Mouse (Mus musculus): ENCODE results near the gene Ofcc1. TPM values are rescaled to one million over a fixed set of nuclear protein-coding genes. Genes with fewer than 3 reads are reported as not detected.

Ofcc1 gene
- polyA plus RNA-seq, 2 experiments: not detected

DNA sequence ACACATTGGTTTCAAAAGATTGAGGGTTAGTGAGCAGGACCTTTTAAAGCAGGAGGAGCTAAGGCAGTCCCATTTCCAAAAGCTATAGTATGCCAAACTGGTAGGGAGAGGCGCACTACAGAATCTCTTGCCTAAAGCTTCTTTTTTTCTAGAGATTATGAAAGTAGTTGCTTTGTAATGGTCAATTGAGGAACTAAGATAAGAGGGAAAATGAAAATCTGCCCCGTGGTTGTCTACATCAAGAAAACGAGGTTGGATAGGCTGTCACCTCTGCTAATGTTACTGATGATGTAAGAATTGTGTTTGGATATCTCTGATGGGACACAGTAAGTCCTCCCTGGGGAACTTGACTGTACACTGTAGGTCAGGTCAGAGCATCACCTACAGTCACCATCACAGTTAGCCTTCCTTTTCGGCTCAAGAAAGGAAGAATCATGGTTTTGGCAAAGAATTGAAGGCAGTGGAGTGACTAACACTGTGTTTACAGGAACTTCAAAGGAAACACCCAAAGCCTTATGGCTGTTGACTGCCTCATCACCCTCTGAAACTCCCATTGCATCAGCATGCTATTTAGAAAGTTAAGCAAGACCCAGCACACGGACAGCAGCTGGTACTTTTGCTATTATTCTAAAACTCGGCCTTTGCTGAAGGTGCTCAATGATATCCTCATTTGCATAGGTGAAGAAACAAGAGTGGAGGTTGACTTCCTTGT is 40.3 kb downstream of the Ofcc1 start:
- Histone ChIP-seq H3K9me3 (ENCODE audit: control insufficient read depth, low read length) (no peaks in the 10 kb centered on the region), H3K4me1 (replicated peaks; ENCODE audit: control insufficient read depth in 2 of 2, insufficient read depth in 2 of 2, low read length in 1 of 2) (no peaks in the 10 kb centered on the region), H3K27ac (no peak overlapping the region), H3K36me3 (replicated peaks; ENCODE audit: control insufficient read depth, insufficient read depth, low read depth) (no peaks in the 10 kb centered on the region), H3K4me3 (ENCODE audit: insufficient read depth in 1 of 2, low read depth in 2 of 2, low read length in 2 of 2) (no peak overlapping the region), H3K4me2 (ENCODE audit: low read depth) (no peak overlapping the region), H3K9ac (replicated peaks) (no peak overlapping the region), H3K27me3 (ENCODE audit: control insufficient read depth, insufficient read depth, low read length) (no peaks in the 10 kb centered on the region)
- no peak for TF ChIP-seq CTCF (IDR thresholded peaks at IDR 0.05; ENCODE audit: low read depth)
- TF ChIP-seq EP300 (IDR thresholded peaks at IDR 0.05; ENCODE audit: low read depth): no peak
- 32% methylated on average over 6 of the region's 6 CpGs for WGBS (ENCODE audit: insufficient replicate concordance)
- ATAC-seq (ENCODE audit: insufficient read depth): no peak
- DNase-seq (ENCODE audit: low read depth in 3 of 3, low spot score in 3 of 3): no peak

DNA sequence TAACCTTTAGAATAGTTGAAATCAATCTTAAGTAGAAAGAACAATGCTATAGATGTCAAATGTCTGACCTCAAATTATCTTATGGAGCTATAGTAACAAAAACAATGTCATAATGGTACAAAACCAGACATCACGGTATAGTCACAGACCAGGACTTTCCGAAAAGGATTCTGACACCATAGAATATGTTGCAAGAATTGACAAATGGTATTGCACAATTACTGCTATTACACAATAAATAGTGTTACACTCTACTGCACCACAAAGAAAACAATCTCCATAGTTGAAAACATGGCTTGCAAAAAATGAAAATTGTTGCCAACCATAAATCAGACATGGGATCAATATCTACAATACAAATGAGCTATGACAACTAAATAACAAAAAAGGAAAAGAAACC is 43.5 kb downstream of the Ofcc1 start:
- no peak overlapping the region for H3K27ac ChIP-seq
- no peak for DNase-seq (ENCODE audit: low read depth in 3 of 3, low spot score in 3 of 3)
- no peaks in the 10 kb centered on the region for H3K9me3 ChIP-seq (ENCODE audit: control insufficient read depth, low read length)
- H3K27me3 ChIP-seq (ENCODE audit: control insufficient read depth, insufficient read depth, low read length): no peaks in the 10 kb centered on the region
- no peak overlapping the region for H3K4me2 ChIP-seq (ENCODE audit: low read depth)
- H3K36me3 ChIP-seq (replicated peaks; ENCODE audit: control insufficient read depth, insufficient read depth, low read depth): no peaks in the 10 kb centered on the region
- no peaks in the 10 kb centered on the region for H3K4me1 ChIP-seq (replicated peaks; ENCODE audit: control insufficient read depth in 2 of 2, insufficient read depth in 2 of 2, low read length in 1 of 2)
- H3K4me3 ChIP-seq (ENCODE audit: insufficient read depth in 1 of 2, low read depth in 2 of 2, low read length in 2 of 2): no peak overlapping the region
- WGBS (ENCODE audit: insufficient replicate concordance): 64% methylated on average over 2 of the region's 2 CpGs
- TF ChIP-seq EP300 (IDR thresholded peaks at IDR 0.05; ENCODE audit: low read depth): no peak
- no peak for TF ChIP-seq CTCF (IDR thresholded peaks at IDR 0.05; ENCODE audit: low read depth)
- H3K9ac ChIP-seq (replicated peaks): no peak overlapping the region
- ATAC-seq (ENCODE audit: insufficient read depth): no peak

DNA sequence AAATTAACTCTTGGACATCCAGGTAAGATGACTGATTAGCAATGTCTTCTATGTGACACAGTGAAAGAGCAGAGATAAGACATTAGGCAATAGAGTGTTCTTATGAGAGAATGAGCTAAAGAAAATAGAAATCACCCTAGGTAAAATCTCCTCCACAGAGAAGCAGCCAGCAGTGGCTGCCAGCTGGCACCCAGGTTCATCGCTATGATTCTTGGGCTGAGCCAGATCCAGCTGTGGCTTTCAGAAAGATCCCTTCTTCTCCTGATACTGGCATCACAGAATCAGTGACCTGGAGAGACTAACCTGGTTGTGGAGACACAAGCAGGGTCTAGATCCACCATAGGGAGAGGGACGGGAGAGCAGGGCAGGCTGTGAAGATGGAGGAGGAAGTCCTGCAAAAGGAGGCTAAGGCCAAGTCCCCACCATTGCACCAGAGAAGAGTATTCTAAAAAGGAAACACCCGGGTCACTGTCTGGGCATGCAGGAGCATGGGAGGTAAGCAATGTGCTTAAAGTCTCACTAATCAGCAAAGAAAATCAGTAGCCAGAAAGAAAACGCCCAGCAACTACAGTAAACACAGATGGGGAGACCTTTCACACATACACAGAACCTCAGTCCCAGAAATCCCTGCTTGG is 46.0 kb downstream of the Ofcc1 start:
- no peaks in the 10 kb centered on the region for H3K36me3 ChIP-seq (replicated peaks; ENCODE audit: control insufficient read depth, insufficient read depth, low read depth)
- TF ChIP-seq CTCF (IDR thresholded peaks at IDR 0.05; ENCODE audit: low read depth): no peak
- no peak for TF ChIP-seq EP300 (IDR thresholded peaks at IDR 0.05; ENCODE audit: low read depth)
- H3K9ac ChIP-seq (replicated peaks): no peak overlapping the region
- no peaks in the 10 kb centered on the region for H3K4me1 ChIP-seq (replicated peaks; ENCODE audit: control insufficient read depth in 2 of 2, insufficient read depth in 2 of 2, low read length in 1 of 2)
- H3K9me3 ChIP-seq (ENCODE audit: control insufficient read depth, low read length): no peaks in the 10 kb centered on the region
- H3K27ac ChIP-seq: no peak overlapping the region
- ATAC-seq (ENCODE audit: insufficient read depth) (no peak), DNase-seq (ENCODE audit: low read depth in 3 of 3, low spot score in 3 of 3) (no peak)
- no peaks in the 10 kb centered on the region for H3K27me3 ChIP-seq (ENCODE audit: control insufficient read depth, insufficient read depth, low read length)
- H3K4me2 ChIP-seq (ENCODE audit: low read depth): no peak overlapping the region
- 54% methylated on average over 4 of the region's 4 CpGs for WGBS (ENCODE audit: insufficient replicate concordance)
- H3K4me3 ChIP-seq (ENCODE audit: insufficient read depth in 1 of 2, low read depth in 2 of 2, low read length in 2 of 2): no peak overlapping the region

DNA sequence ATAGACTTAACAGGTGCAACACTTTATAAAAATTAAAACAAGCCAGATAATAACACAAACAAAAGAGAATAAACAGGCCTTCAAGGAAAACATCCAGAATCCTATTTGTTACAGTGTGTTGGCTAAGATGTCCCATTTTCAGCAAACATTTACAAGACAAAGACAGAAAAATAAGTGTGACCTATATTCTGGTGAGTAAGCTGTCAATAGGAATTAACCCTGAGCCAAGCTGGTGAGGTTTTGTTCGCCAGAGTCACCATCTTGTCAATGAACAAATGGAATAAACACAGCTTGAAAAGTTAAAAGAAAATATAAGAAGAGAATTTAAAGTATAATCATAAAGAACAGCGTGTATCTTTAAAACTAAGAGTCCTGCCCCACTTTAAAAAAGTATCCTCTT is 68.4 kb downstream of the Ofcc1 start:
- 50% methylated on average over 2 of the region's 2 CpGs for WGBS (ENCODE audit: insufficient replicate concordance)
- DNase-seq (ENCODE audit: low read depth in 3 of 3, low spot score in 3 of 3) (no peak), ATAC-seq (ENCODE audit: insufficient read depth) (no peak)
- Histone ChIP-seq H3K4me1 (replicated peaks; ENCODE audit: control insufficient read depth in 2 of 2, insufficient read depth in 2 of 2, low read length in 1 of 2) (no peaks in the 10 kb centered on the region), H3K27ac (no peak overlapping the region), H3K27me3 (ENCODE audit: control insufficient read depth, insufficient read depth, low read length) (no peaks in the 10 kb centered on the region), H3K36me3 (replicated peaks; ENCODE audit: control insufficient read depth, insufficient read depth, low read depth) (no peaks in the 10 kb centered on the region), H3K4me3 (ENCODE audit: insufficient read depth in 1 of 2, low read depth in 2 of 2, low read length in 2 of 2) (no peak overlapping the region), H3K9ac (replicated peaks) (no peak overlapping the region), H3K9me3 (ENCODE audit: control insufficient read depth, low read length) (no peaks in the 10 kb centered on the region), H3K4me2 (ENCODE audit: low read depth) (no peak overlapping the region)
- TF ChIP-seq EP300 (IDR thresholded peaks at IDR 0.05; ENCODE audit: low read depth) (no peak), CTCF (IDR thresholded peaks at IDR 0.05; ENCODE audit: low read depth) (no peak)

DNA sequence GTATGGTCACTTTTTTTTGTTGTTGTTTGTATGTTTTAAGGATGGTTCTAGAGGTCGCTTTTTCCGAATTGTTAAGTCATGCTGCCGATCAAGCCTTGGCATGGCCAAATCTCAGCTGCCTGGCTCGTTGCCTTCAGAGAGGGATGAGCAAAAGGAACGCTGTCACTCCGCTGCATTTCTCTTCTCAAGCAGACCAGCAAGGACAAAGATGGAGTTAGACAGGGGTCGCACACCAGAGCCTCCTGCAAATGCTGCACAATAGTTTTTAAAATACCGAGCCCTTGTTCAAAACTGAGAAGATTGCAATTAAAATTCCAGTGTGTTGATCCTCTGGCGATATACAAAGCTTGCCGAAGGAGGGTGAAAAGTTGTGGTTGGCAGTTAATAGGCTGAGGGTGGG is 70.4 kb downstream of the Ofcc1 start:
- Histone ChIP-seq H3K27me3 (ENCODE audit: control insufficient read depth, insufficient read depth, low read length) (no peaks in the 10 kb centered on the region), H3K36me3 (replicated peaks; ENCODE audit: control insufficient read depth, insufficient read depth, low read depth) (no peaks in the 10 kb centered on the region), H3K4me1 (replicated peaks; ENCODE audit: control insufficient read depth in 2 of 2, insufficient read depth in 2 of 2, low read length in 1 of 2) (no peaks in the 10 kb centered on the region), H3K9ac (replicated peaks) (no peak overlapping the region), H3K4me2 (ENCODE audit: low read depth) (no peak overlapping the region), H3K4me3 (ENCODE audit: insufficient read depth in 1 of 2, low read depth in 2 of 2, low read length in 2 of 2) (no peak overlapping the region), H3K27ac (no peak overlapping the region), H3K9me3 (ENCODE audit: control insufficient read depth, low read length) (no peaks in the 10 kb centered on the region)
- no peak for TF ChIP-seq EP300 (IDR thresholded peaks at IDR 0.05; ENCODE audit: low read depth)
- TF ChIP-seq CTCF (IDR thresholded peaks at IDR 0.05; ENCODE audit: low read depth): no peak
- no peak for DNase-seq (ENCODE audit: low read depth in 3 of 3, low spot score in 3 of 3)
- ATAC-seq (ENCODE audit: insufficient read depth): no peak
- WGBS (ENCODE audit: insufficient replicate concordance): 67% methylated on average over 10 of the region's 10 CpGs
